Mouse (Mus musculus): Measurements from ENCODE around the gene Casz1.

- TF ChIP-seq CTCF (IDR thresholded peaks at IDR 0.05; ENCODE audit: low read depth, low read length) = no peak
- no peak for TF ChIP-seq GATA1 (IDR thresholded peaks at IDR 0.05; ENCODE audit: borderline replicate concordance, low read length)
- TF ChIP-seq TAL1 (conservative IDR thresholded peaks at IDR 0.05; ENCODE audit: low read depth, low read length) = no peak
Measured at GRCm38 (mm10) chr4:148971613-148972242, 167.5 kb downstream of the Casz1 start.
